In the genomic region with DNA sequence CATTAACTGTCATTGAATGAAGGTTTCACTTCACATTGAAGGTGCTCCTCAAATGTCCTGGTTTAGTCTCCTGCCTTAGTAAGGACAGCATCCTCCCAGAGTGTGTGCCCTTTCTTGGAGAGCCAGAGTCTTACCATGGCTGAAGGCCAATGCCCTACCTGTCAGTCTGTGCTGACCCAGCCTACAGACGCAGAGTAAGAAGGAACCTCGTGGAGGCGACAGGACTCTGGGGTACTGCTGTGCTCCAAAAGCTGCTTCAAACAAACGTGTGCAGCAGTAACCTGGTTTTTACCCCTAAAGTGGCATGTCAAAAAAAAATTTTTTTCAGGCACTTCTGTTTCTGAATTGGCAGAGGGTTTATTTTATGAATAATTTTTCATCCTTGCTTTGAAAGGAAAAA, we compare ENCODE assay signal across 19 mouse cellular contexts.
A peak's percentile ranks its signal among the peaks of the same experiment; 100 is the strongest.
DNase-seq lines count a peak whose midpoint lies in the region; ATAC-seq and TF ChIP-seq lines count a peak whose summit lies in the region.
"Had no signal": no experiment of that assay in that cellular context is flagged by ENCODE, and none has a peak within 500 bp of the region (broad histone marks: within the 10 kb centered on the region; RNA-seq: fewer than 3 reads in every experiment).

No protein-coding gene starts in this region.

- ATAC-seq in megakaryocyte-erythroid progenitor cell, adult 5-6 weeks (replicated peaks; ENCODE audit: low FRiP score, low TSS enrichment, poor library complexity, severe bottlenecking), result no peak
- ATAC-seq: forebrain, embryonic 13.5 days; forebrain, embryonic 15.5 days; forebrain, postnatal 0 days had no signal

- no peak for TF ChIP-seq CTCF in heart, adult 2 months (IDR thresholded peaks at IDR 0.05)
- TF ChIP-seq CTCF in left cerebral cortex, adult 2 months (IDR thresholded peaks at IDR 0.05), result no peak

- WGBS in heart, adult 2 months, result 78% methylated on average over 4 of the region's 4 CpGs
- WGBS in limb, embryonic 10.5 days, result 89% methylated on average over 4 of the region's 4 CpGs

- H3K27ac ChIP-seq in heart, adult 2 months, result no peak overlapping the region
- H3K27ac ChIP-seq in left cerebral cortex, adult 2 months, result peak overlapping the region; percentile 85; the same call in 1 of the 2 replicates
- no peak overlapping the region for H3K27ac ChIP-seq in limb, embryonic 10.5 days
- H3K27ac ChIP-seq: embryonic facial prominence, embryonic 10.5 days; embryonic facial prominence, embryonic 12.5 days; forebrain, embryonic 13.5 days; forebrain, embryonic 15.5 days had no signal

- no peaks in the 10 kb centered on the region for H3K9me3 ChIP-seq in limb, embryonic 10.5 days (replicated peaks)
- H3K9me3 ChIP-seq: embryonic facial prominence, embryonic 10.5 days; embryonic facial prominence, embryonic 12.5 days; forebrain, embryonic 13.5 days; forebrain, embryonic 15.5 days had no signal

- no peaks in the 10 kb centered on the region for H3K79me2 ChIP-seq in heart, adult 2 months (replicated peaks; ENCODE audit: control insufficient read depth, insufficient read depth, low read length)

- no peaks in the 10 kb centered on the region for H3K27me3 ChIP-seq in heart, adult 2 months (ENCODE audit: control insufficient read depth, insufficient read depth, low read length)
- no peaks in the 10 kb centered on the region for H3K27me3 ChIP-seq in limb, embryonic 10.5 days (ENCODE audit: low read depth, poor library complexity, severe bottlenecking)
- H3K27me3 ChIP-seq: embryonic facial prominence, embryonic 12.5 days; forebrain, embryonic 13.5 days; forebrain, embryonic 15.5 days had no signal

- intact Hi-C loops in heart, adult 2 months (cut with DNase I), result no loop called here
- intact Hi-C loops in left cerebral cortex, adult 2 months (cut with DNase I), result loop anchor here (5.0 kb wide), 2 partner anchors 251 to 371 kb away; no protein-coding TSS in a partner anchor

- no peaks in the 10 kb centered on the region for H3K36me3 ChIP-seq in heart, adult 2 months (ENCODE audit: control insufficient read depth, insufficient read depth, low read length)
- H3K36me3 ChIP-seq in limb, embryonic 10.5 days, result no peaks in the 10 kb centered on the region
- H3K36me3 ChIP-seq: embryonic facial prominence, embryonic 10.5 days; embryonic facial prominence, embryonic 12.5 days; forebrain, embryonic 15.5 days had no signal

- DNase-seq in heart, adult 11 months, result peak; percentile 64
- DNase-seq in heart, adult 2 months, result no peak
- no peak for DNase-seq in left cerebral cortex, adult 2 months (ENCODE audit: extremely low spot score in 1 of 2, low spot score in 2 of 2)
- DNase-seq in left cerebral cortex, adult 11 months (ENCODE audit: low spot score), result no peak
- DNase-seq in brain, adult 2 months (ENCODE audit: low read depth, low spot score), result peak; percentile 26
- DNase-seq in limb, embryonic 10.5 days (ENCODE audit: low spot score), result peak; percentile 14
- DNase-seq: adrenal gland, adult 2 months; adrenal gland, postnatal 10 days; adrenal gland, postnatal 25 days; cerebellum, adult 11-12 months; cerebellum, adult 2 months; cerebellum, adult 9-10 months; cerebellum, postnatal 25 days; forebrain, postnatal 0 days had no signal

- TF ChIP-seq POLR2A in heart, adult 2 months (IDR thresholded peaks at IDR 0.05; ENCODE audit: insufficient read depth, low read depth, low read length), result no peak

- no peaks in the 10 kb centered on the region for H3K4me1 ChIP-seq in heart, adult 2 months (ENCODE audit: control insufficient read depth, insufficient read depth, low read length)
- no peaks in the 10 kb centered on the region for H3K4me1 ChIP-seq in limb, embryonic 10.5 days
- H3K4me1 ChIP-seq: embryonic facial prominence, embryonic 10.5 days; forebrain, embryonic 13.5 days; forebrain, embryonic 15.5 days had no signal

- no peak for TF ChIP-seq EP300 in heart, adult 2 months (IDR thresholded peaks at IDR 0.05; ENCODE audit: insufficient read depth, low read depth, low read length)

- H3K4me3 ChIP-seq in heart, adult 2 months, result no peak overlapping the region
- no peak overlapping the region for H3K4me3 ChIP-seq in left cerebral cortex, adult 2 months
- H3K4me3 ChIP-seq in limb, embryonic 10.5 days, result no peak overlapping the region
- H3K4me3 ChIP-seq: embryonic facial prominence, embryonic 10.5 days; embryonic facial prominence, embryonic 12.5 days; forebrain, embryonic 13.5 days; forebrain, embryonic 15.5 days had no signal

- no peak overlapping the region for H3K9ac ChIP-seq in heart, adult 2 months (ENCODE audit: low read depth, low read length)
- H3K9ac ChIP-seq: embryonic facial prominence, embryonic 12.5 days; forebrain, embryonic 13.5 days; forebrain, embryonic 15.5 days; forebrain, postnatal 0 days had no signal

Comparison
In these comparisons a context has a peak if more than half of its experiments do, and no peak if none do; other contexts are left out.
1. DNase-seq: peak in heart, adult 11 months (single experiment), brain, adult 2 months (single experiment) and limb, embryonic 10.5 days (single experiment); none in heart, adult 2 months (0 of 2), left cerebral cortex, adult 2 months (0 of 2) and left cerebral cortex, adult 11 months (single experiment).